Mouse (Mus musculus) myocyte (in vitro differentiated cells): Measurements from ENCODE around the gene Nfkbib. TPM values are rescaled to one million over a fixed set of nuclear protein-coding genes. Genes with fewer than 3 reads are reported as not detected.

Source experiments
- H3K27me3 ChIP-seq: one replicate; pipeline ENCODE4 v1.6.1; 2011; ENCODE audit not compliant: control insufficient read depth, insufficient read depth, insufficient read length
- H3K36me3 ChIP-seq: one replicate; pipeline ENCODE4 v1.6.1; 2011; ENCODE audit not compliant: control insufficient read depth, insufficient read depth
- H3K4me2 ChIP-seq: one replicate; pipeline ENCODE4 v1.6.1; 2011; ENCODE audit warnings: low read depth, control low read depth
- H3K4me3 ChIP-seq: one replicate; pipeline ENCODE4 v1.5.1; 2011; ENCODE audit warnings: mild to moderate bottlenecking, control low read depth, moderate library complexity
- H3K79me2 ChIP-seq: one replicate; pipeline ENCODE4 v1.6.1; 2011; ENCODE audit not compliant: control insufficient read depth, insufficient read depth
- H3ac ChIP-seq: one replicate; pipeline ENCODE4 v1.6.1; 2011; ENCODE audit not compliant: control insufficient read depth, insufficient read length
- CEBPB ChIP-seq: IDR thresholded peaks from 2 replicates; pipeline ENCODE4 v1.6.1; 2011; ENCODE audit warnings: mild to moderate bottlenecking, moderate library complexity; ENCODE audit not compliant: poor library complexity, insufficient read depth, severe bottlenecking
- E2F4 ChIP-seq: IDR thresholded peaks from one replicate; pipeline ENCODE4 v1.6.1; 2011; ENCODE audit warnings: mild to moderate bottlenecking, control low read depth, moderate library complexity; ENCODE audit not compliant: insufficient read depth
- MAX ChIP-seq: IDR thresholded peaks from one replicate; pipeline ENCODE4 v1.6.1; 2011; ENCODE audit warnings: low read depth, mild to moderate bottlenecking, control low read depth
- MYOD1 ChIP-seq, 3 experiments: IDR thresholded peaks; one replicate each; pipeline ENCODE4 v1.6.1; 2011; ENCODE audit warnings: control low read depth in 2 of 3, low read depth in 2 of 3, mild to moderate bottlenecking in 2 of 3, moderate library complexity in 1 of 3; ENCODE audit not compliant: insufficient read length in 2 of 3, control insufficient read depth in 1 of 3
- MYOG ChIP-seq, 3 experiments: IDR thresholded peaks; one replicate each; pipeline ENCODE4 v1.6.1; 2011; ENCODE audit warnings: control low read depth in 2 of 3, low read depth in 2 of 3, mild to moderate bottlenecking in 2 of 3; ENCODE audit not compliant: insufficient read length in 2 of 3, control insufficient read depth in 1 of 3, insufficient read depth in 1 of 3
- POLR2A ChIP-seq: IDR thresholded peaks from one replicate; pipeline ENCODE4 v1.6.1; 2011; ENCODE audit warnings: low read depth, mild to moderate bottlenecking, control low read depth, moderate library complexity; ENCODE audit not compliant: insufficient read length
- POLR2AphosphoS2 ChIP-seq: IDR thresholded peaks from one replicate; pipeline ENCODE4 v1.6.1; 2011; ENCODE audit warnings: low read depth, control low read depth; ENCODE audit not compliant: insufficient read length
- REST ChIP-seq: IDR thresholded peaks from one replicate; pipeline ENCODE4 v1.6.1; 2011; ENCODE audit warnings: mild to moderate bottlenecking, control low read depth, moderate library complexity; ENCODE audit not compliant: insufficient read depth, insufficient read length
- SRF ChIP-seq: IDR thresholded peaks from one replicate; pipeline ENCODE4 v1.6.1; 2011; ENCODE audit warnings: low read depth; ENCODE audit not compliant: control insufficient read depth, insufficient read length
- TCF12 ChIP-seq: IDR thresholded peaks from one replicate; pipeline ENCODE4 v1.6.1; 2011; ENCODE audit warnings: mild to moderate bottlenecking, control low read depth; ENCODE audit not compliant: poor library complexity, insufficient read depth, severe bottlenecking
- TCF3 ChIP-seq: IDR thresholded peaks from one replicate; pipeline ENCODE4 v1.6.1; 2011; ENCODE audit warnings: low read depth, control low read depth; ENCODE audit not compliant: insufficient read length
- USF1 ChIP-seq: IDR thresholded peaks from one replicate; pipeline ENCODE4 v1.6.1; 2011; ENCODE audit warnings: low read depth, mild to moderate bottlenecking, control low read depth, moderate library complexity
- polyA plus RNA-seq: library from polyadenylated mRNA; unstranded; fragments of >200 nt; fragmentation: generic; extraction: Trizol; gene quantifications from one replicate; pipeline ENCODE4 v1.2.1, GENCODE M21; 2012; ENCODE audit warnings: missing spikeins

Nfkbib gene
- polyA plus RNA-seq, 1 experiment, result 59.3 TPM

GRCm38 (mm10) chr7:28778825-28779224, 11.5 kb upstream of the Nfkbib start:
- no peak overlapping the region for H3ac ChIP-seq
- no peak overlapping the region for H3K4me3 ChIP-seq
- H3K4me2 ChIP-seq, result no peak overlapping the region
- H3K36me3 ChIP-seq, result peaks cover 8% of the 10 kb centered on the region
- no peaks in the 10 kb centered on the region for H3K27me3 ChIP-seq
- TF ChIP-seq MYOD1 (IDR thresholded peaks at IDR 0.05; ENCODE audit: control insufficient read depth in 1 of 3, insufficient read length in 2 of 3, low read depth in 2 of 3) (no peak), SRF (no peak), POLR2A (no peak), POLR2AphosphoS2 (no peak), MYOG (IDR thresholded peaks at IDR 0.05; ENCODE audit: control insufficient read depth in 1 of 3, insufficient read depth in 1 of 3, insufficient read length in 2 of 3, low read depth in 2 of 3) (no peak), REST (no peak), E2F4 (no peak), TCF12 (no peak)
- no peaks in the 10 kb centered on the region for H3K79me2 ChIP-seq

GRCm38 (mm10) chr7:28775129-28775528, 7.8 kb upstream of the Nfkbib start:
- no peaks in the 10 kb centered on the region for H3K27me3 ChIP-seq
- H3K36me3 ChIP-seq, result peaks cover 8% of the 10 kb centered on the region
- H3K4me2 ChIP-seq, result no peak overlapping the region
- H3K79me2 ChIP-seq, result peaks cover 3% of the 10 kb centered on the region
- H3K4me3 ChIP-seq, result no peak overlapping the region
- no peak for TF ChIP-seq REST
- TF ChIP-seq CEBPB, result no peak
- TF ChIP-seq SRF, result no peak
- TF ChIP-seq MAX, result no peak
- no peak for TF ChIP-seq POLR2AphosphoS2
- TF ChIP-seq TCF12, result peak; percentile 74
- no peak for TF ChIP-seq E2F4
- peak; percentile 53 for TF ChIP-seq TCF3
- TF ChIP-seq MYOD1 (IDR thresholded peaks at IDR 0.05; ENCODE audit: control insufficient read depth in 1 of 3, insufficient read length in 2 of 3, low read depth in 2 of 3), result peak; percentile 64 to 97 (median 96)
- TF ChIP-seq USF1, result no peak
- TF ChIP-seq POLR2A, result no peak
- peak; percentile 78 to 90 (median 87) for TF ChIP-seq MYOG (IDR thresholded peaks at IDR 0.05; ENCODE audit: control insufficient read depth in 1 of 3, insufficient read depth in 1 of 3, insufficient read length in 2 of 3, low read depth in 2 of 3)
- H3ac ChIP-seq, result no peak overlapping the region

- TF ChIP-seq SRF (no peak), TCF12 (peak; percentile 19), TCF3 (peak; percentile 76), MYOD1 (IDR thresholded peaks at IDR 0.05; ENCODE audit: control insufficient read depth in 1 of 3, insufficient read length in 2 of 3, low read depth in 2 of 3) (peak in 2 of 3 experiments; percentile 91 to 94), MAX (no peak), MYOG (IDR thresholded peaks at IDR 0.05; ENCODE audit: control insufficient read depth in 1 of 3, insufficient read depth in 1 of 3, insufficient read length in 2 of 3, low read depth in 2 of 3) (peak; percentile 64 to 96 (median 96))
- peaks cover 3% of the 10 kb centered on the region for H3K79me2 ChIP-seq
- H3K27me3 ChIP-seq, result no peaks in the 10 kb centered on the region
- no peak overlapping the region for H3ac ChIP-seq
- H3K36me3 ChIP-seq, result peaks cover 2% of the 10 kb centered on the region
- peak overlapping the region; percentile 4 for H3K4me2 ChIP-seq
- H3K4me3 ChIP-seq, result no peak overlapping the region
Observed at GRCm38 (mm10) chr7:28774164-28774563, 6.9 kb upstream of the Nfkbib start.

GRCm38 (mm10) chr7:28773163-28773562, 5.9 kb upstream of the Nfkbib start:
- no peak for TF ChIP-seq SRF
- TF ChIP-seq MAX, result no peak
- no peaks in the 10 kb centered on the region for H3K27me3 ChIP-seq
- peaks cover 3% of the 10 kb centered on the region for H3K79me2 ChIP-seq
- no peak overlapping the region for H3K4me3 ChIP-seq
- peak overlapping the region; percentile 4 for H3K4me2 ChIP-seq
- no peaks in the 10 kb centered on the region for H3K36me3 ChIP-seq
- no peak overlapping the region for H3ac ChIP-seq

- Histone ChIP-seq H3K36me3 (no peaks in the 10 kb centered on the region), H3K79me2 (peaks cover 16% of the 10 kb centered on the region), H3K4me3 (no peak overlapping the region), H3ac (no peak overlapping the region), H3K27me3 (no peaks in the 10 kb centered on the region), H3K4me2 (no peak overlapping the region)
- no peak for TF ChIP-seq SRF
- no peak for TF ChIP-seq TCF12
- TF ChIP-seq MYOD1 (IDR thresholded peaks at IDR 0.05; ENCODE audit: control insufficient read depth in 1 of 3, insufficient read length in 2 of 3, low read depth in 2 of 3), result no peak
- TF ChIP-seq USF1, result no peak
- no peak for TF ChIP-seq E2F4
- TF ChIP-seq TCF3, result no peak
- TF ChIP-seq POLR2A, result no peak
- no peak for TF ChIP-seq CEBPB
- TF ChIP-seq MYOG (IDR thresholded peaks at IDR 0.05; ENCODE audit: control insufficient read depth in 1 of 3, insufficient read depth in 1 of 3, insufficient read length in 2 of 3, low read depth in 2 of 3), result no peak
- TF ChIP-seq REST, result no peak
Observed at GRCm38 (mm10) chr7:28771867-28772266, 4.6 kb upstream of the Nfkbib start.
